Comparison of ENCODE assay signal across 9 mouse cellular contexts in the genomic region with DNA sequence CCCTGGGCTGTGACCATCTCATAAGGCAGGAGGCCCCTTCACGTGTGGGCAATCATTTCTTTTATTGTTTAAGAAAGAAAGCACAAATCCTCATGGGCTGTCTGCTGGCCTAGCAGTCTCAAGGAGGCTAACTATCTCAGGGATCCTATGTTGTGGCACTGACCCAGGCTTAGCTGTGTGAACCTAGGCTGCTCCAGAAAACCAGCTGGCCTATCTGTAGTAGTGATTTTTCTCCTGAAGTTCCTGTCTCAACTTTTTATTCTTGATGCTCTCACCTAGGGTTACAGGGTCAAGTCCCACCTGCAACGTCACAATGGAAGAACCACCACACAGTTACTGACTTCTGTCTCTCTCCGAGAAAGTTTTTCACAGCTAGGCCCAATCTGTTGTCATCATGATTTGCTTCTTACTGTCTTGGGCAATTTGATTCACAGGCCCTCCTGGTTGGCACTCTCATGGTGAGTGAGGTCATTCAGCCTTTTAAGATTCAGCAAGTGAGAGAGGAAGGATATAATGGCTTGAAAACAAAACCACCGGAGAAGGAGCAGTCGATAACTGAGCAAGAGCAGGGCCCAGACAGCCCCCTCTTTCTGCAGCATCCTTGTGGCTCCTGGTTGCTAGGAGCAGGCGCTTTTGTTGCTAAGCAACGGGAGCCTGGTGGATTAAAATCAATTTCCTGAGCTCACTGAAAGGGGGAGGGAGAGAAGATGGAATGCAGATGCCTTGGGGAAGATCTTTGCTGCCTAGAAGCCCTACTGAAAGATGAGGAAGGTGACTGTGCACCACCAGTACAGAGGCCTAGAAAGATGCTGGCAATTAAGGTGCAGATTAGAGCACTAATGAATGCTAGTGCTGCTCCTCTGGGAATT.
A peak's percentile ranks its signal among the peaks of the same experiment; 100 is the strongest.
DNase-seq lines count a peak whose midpoint lies in the region; ATAC-seq lines count a peak whose summit lies in the region.
"Had no signal": no experiment of that assay in that cellular context is flagged by ENCODE, and none has a peak within 500 bp of the region (broad histone marks: within the 10 kb centered on the region; RNA-seq: fewer than 3 reads in every experiment).

No protein-coding gene starts in this region.

- no peak for ATAC-seq in cerebellum, adult (ENCODE audit: insufficient number of reproducible peaks, low FRiP score, low TSS enrichment)
- ATAC-seq in midbrain, embryonic 11.5 days (ENCODE audit: low FRiP score): peak; percentile 97

- peaks cover 8% of the 10 kb centered on the region for H3K4me1 ChIP-seq in midbrain, embryonic 11.5 days (ENCODE audit: control insufficient read depth, insufficient read depth, low read length)

- peak overlapping the region; percentile 26; the same call in 1 of the 2 replicates for H3K27ac ChIP-seq in midbrain, embryonic 11.5 days (ENCODE audit: low read depth, low read length)

- H3K36me3 ChIP-seq in midbrain, embryonic 11.5 days (ENCODE audit: control insufficient read depth, insufficient read depth, low read length): no peaks in the 10 kb centered on the region

- H3K9ac ChIP-seq in midbrain, embryonic 11.5 days (ENCODE audit: low read length): no peak overlapping the region

- H3K27me3 ChIP-seq in midbrain, embryonic 11.5 days (ENCODE audit: control insufficient read depth, insufficient read depth, low read length): peaks cover 48% of the 10 kb centered on the region

- DNase-seq in cerebellum, postnatal 10 days: peak; percentile 51 to 62
- DNase-seq in layer of hippocampus, adult 18-20 months (ENCODE audit: low spot score in 2 of 2): peak; percentile 73 to 79
- DNase-seq in midbrain, embryonic 11.5 days (ENCODE audit: low spot score, missing footprints): peak; percentile 94
- peak; percentile 80 for DNase-seq in telencephalon, adult 2 months (ENCODE audit: low read depth, low spot score)
- no peak for DNase-seq in heart, postnatal 36 days
- DNase-seq in liver: no peak
- DNase-seq in heart, adult 9 months (ENCODE audit: low spot score in 2 of 2): no peak

- H3K9me3 ChIP-seq in midbrain, embryonic 11.5 days (ENCODE audit: control insufficient read depth, low read length): no peaks in the 10 kb centered on the region

- intact Hi-C loops in heart, postnatal 36 days (cut with DNase I): no loop called here

- H3K4me3 ChIP-seq in midbrain, embryonic 11.5 days (ENCODE audit: low read depth, low read length): no peak overlapping the region
- H3K4me3 ChIP-seq: myocyte had no signal

- H3K4me2 ChIP-seq in midbrain, embryonic 11.5 days: no peak overlapping the region

- 29% methylated on average over 7 of the region's 7 CpGs for WGBS in midbrain, embryonic 11.5 days

Comparison
In these comparisons a context has a peak if more than half of its experiments do, and no peak if none do; other contexts are left out.
1. DNase-seq: peak in cerebellum, postnatal 10 days (2 of 2), layer of hippocampus, adult 18-20 months (2 of 2), midbrain, embryonic 11.5 days (single experiment) and telencephalon, adult 2 months (single experiment); none in heart, postnatal 36 days (0 of 2), liver (single experiment) and heart, adult 9 months (0 of 2).